Mouse (Mus musculus): ENCODE measurements around the gene Plin1. TPM values are rescaled to one million over a fixed set of nuclear protein-coding genes. Genes with fewer than 3 reads are reported as not detected.
A peak's percentile ranks its signal among the peaks of the same experiment; 100 is the strongest.

Gene Plin1
- total RNA-seq, 2 experiments from 2014 or later = 0.58 to 0.83 TPM

DNA sequence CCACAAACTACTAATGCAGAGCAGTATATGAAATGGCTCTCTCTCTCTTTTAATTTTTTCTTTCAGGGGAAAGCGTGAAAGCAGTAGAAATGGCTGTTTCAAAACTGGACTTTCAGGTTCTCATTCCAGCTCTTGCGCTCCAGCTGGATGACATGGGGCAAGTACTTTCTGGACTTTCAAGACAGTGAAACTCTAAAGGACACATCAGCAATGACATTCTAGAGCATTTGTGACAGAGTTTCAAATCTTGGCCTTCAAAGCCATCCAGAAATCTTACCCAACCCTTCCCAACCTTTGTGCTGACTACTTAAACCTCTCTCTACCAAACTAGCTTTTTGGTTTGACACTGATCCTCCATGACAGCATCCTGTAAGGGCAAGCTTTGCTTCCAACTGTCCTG, 6.2 kb upstream of the Plin1 start:
- DNase-seq (ENCODE audit: low spot score in 2 of 2) = no peak

DNA sequence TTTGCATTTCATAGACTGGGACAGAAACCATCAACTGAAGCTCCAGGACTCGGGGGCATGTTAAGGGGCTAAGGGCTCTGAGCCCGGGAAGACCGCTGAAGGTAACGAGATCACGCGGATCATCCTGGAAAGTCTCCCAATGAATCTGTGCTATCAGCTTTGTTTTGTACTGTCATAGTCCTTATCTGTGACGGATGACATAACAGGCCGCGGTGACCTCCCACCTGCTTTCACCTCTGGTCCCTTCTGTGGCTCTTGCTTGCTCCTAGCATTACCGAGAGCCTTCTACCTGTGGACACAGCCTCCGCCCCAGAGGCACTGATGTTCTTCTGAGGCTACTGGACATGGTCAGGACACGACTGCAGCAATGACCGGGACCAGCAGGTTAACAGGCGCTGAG, 3.8 kb upstream of the Plin1 start:
- DNase-seq (ENCODE audit: low spot score in 2 of 2) = no peak

DNA sequence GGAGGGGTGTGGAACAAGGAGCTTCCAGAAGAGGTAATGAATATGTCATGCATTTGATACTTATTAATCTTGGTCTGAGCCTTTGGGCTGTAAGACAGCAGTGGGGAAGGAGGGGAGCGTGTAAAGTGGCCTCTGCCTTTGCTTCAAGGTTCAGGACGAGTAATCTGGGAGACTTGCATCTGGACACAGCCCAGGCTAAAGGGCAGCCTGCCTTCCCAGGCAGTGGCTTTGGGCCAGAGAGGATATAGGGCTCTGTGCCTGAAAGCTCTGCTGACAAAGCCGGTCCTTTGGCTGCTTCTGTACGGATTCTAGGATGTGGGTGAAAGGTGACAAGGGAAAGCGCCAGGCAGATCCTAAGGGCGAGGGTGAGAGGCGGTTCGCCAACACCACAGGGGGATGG, 1.9 kb upstream of the Plin1 start:
- DNase-seq (ENCODE audit: low spot score in 2 of 2) = no peak

DNA sequence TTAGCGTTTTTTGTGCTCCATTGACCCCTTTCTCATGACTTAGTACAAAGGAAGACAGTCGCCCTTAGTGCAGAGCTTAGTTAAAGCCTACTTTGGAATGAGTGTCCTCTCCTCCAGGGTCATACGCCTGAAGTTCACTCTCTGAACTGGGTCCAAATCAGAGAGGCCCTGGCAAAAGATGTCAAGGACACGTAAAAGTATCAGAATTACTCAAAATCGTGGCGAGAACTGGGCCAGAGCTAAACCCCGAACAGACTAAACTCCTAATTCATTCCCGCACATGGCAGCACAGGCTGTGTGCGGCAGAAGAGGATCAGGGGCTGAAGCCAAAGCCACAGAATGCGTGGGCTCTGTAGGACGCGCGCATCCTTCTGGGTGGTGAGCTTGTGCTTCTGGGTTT, 1.3 kb downstream of the Plin1 start:
- DNase-seq (ENCODE audit: low spot score in 2 of 2) = no peak

DNA sequence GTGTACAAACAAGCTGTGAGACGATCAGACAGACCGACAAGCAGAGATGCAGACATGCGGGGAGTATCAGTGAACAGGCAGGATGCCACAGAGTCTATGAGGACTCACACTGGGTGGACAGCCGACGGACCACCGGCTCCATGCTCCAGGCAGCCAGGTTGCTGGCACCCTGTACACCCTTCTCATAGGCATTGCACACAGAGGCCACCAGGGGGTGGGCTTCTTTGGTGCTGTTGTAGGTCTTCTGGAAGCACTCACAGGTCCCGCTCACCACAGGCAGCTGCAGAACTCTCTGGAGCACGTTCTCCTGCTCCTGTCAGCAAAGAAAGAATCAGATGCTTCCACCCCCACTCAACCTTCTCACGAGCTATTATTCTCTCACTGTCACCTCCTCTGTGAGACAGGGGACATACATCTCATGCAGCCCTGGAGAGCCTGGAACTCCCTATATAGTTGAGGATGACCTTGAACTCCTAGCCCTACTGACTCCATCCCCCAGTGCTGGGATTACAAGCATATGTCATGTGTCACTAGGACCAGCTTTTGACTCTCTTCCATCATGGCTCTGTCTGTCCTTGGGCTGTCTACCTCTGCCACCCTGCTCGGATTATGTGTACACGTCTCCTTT, 2.8 kb downstream of the Plin1 start:
- DNase-seq (ENCODE audit: low spot score in 2 of 2) = no peak

DNA sequence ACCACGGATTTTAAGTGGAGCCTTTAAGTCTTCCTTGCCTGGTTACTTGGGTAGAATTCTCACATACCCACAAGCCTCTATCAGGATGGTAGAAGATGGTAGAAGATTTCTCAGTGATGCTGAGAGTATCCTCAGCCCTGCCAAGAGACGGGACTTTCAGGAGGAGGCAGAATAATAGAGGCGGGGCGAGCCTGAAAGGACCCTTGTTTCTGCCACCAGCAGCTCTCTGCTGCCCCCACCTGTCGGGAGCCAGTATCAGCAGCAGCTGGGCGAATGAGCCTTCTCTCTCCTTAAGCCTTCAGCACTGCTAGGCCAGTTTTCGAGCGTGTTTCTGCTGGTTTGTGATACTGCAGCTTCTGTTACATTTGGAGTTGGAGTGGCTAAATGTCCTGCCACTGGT, 3.5 kb downstream of the Plin1 start:
- peak; percentile 57 to 70 for DNase-seq (ENCODE audit: low spot score in 2 of 2)

DNA sequence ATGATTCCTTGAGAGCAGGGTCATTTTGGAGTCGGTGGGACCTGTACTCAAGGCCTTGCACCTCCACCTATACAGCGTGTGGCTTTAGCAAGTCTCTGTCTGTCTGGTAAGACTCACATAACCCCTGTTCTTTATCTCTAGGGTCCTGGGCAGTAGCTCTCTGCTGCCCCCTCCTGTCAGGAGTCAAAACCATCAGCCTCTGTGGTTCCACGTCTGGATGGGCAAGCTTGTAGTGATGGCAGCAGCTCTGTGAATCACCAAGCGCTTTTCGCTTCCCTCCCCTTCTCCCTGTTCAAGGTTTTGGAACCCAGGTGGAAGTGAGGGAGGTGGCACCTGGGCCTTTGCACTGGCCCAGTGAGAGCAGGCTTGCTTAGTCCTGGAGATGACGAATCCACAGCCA, 4.5 kb downstream of the Plin1 start:
- peak; percentile 43 to 55 for DNase-seq (ENCODE audit: low spot score in 2 of 2)

DNA sequence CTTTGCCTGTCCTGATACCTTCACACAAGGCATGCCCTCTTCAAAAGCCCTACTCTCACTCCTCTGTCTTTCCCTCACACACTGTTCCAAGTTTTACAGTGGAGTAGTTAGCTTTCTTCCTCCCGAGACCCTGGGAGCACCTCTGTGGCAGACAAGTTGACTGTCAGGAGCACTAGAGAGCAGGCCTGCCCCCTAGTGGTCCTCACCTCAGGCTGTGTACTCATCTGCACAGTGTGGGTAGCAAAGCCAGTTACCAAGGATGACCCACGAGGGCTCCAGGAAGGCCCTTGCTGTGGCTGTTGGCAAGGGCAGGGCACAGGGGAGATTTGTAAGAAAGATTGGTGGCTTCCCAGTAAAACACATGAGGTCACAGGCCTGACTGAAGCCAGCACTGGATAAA, 5.6 kb downstream of the Plin1 start:
- peak in 1 of 2 experiments; percentile 45 for DNase-seq (ENCODE audit: low spot score in 2 of 2)

DNA sequence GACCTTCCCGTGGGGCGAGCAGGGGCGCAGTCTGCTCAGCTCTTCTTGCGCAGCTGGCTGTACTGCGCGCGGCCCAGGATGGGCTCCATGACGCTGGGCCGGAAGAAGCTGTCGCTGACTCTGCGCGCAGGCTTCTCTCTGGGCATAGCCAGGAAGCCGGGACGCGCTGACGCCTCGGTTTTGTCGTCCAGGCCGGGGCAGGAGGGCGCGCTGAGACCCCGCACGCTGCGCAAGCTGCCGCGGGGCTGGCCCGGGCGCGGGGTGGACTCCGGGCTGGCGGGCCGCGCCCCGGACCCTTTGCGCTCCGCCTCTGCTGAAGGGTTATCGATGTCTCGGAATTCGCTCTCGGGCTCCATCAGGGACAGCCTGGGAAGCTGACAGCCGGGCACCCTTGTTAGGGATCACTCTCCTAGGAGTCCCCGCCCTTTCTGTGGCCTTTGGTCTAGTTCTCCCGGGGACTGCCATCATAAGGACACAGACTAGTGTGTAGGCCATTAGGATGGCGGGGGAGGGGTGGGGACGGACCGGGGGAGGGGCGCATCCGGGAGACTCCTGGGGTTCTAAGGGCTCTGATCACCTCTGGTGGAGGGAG, 11.2 kb downstream of the Plin1 start:
- peak in 1 of 2 experiments; percentile 46 for DNase-seq (ENCODE audit: low spot score in 2 of 2)

DNA sequence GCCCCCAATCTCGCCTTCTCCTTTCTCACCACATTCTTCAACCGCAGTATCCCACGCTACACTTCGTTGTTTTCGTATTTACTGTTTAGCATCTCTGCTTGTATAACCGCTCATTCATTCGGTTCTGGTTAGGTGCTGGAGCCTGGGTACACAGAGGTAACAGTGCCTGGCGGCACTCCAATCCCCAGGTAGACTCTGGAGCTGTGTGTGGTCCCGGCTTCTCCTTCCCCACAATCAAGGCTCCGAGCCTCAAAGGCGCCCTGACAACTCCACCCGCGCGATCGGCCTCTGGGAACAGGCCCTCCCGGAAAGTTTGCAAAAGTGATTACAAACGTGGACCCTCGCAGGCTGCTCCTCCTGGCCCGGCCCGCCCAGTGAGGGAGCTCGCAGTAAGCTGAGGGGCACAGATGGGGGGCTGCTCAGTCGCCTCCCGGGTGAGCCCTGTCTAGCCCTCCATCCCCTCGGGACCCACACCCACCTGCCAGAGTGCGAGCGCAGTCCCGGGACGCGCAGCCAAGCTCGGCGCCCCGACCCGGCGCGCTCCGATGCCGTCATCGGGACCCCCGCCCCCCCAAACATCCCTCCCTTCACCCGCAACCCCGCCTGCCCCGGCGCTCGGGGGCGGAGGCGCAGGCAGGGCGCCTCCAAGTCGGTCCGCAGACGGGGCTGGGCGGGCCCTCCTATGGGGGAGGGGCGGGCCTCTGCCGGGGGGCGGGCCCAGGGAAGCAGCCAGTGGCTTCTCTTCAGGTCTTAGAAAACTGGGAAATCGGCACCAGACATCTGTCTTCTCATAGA, 17.3 kb downstream of the Plin1 start, which contains the start of gene Kif7:
Kif7 (minus strand) TSS at position 534 of the 795 bp plus-strand sequence.
- DNase-seq (ENCODE audit: low spot score in 2 of 2) = peak; percentile 30 to 56

DNA sequence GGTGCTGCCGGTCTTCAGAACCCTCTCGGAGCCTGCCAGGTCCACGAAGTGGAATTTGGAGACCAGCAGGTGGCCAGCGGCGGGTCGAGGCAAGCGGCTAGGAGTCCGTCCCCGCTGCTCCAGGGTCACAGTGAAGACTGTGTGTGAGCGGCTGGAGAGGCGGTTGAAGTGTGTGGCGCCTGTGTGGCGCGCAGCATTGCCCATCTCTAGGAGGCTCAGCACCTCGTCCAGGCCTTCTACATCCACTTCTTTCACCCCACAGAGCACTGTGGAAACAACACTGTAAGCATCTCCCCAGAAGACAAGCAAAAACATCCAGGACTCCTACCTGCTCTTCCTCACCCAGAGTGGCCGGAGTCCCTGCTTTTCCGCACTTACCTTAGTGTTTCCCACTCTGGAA, 21.9 kb downstream of the Plin1 start:
- DNase-seq (ENCODE audit: low spot score in 2 of 2) = no peak

DNA sequence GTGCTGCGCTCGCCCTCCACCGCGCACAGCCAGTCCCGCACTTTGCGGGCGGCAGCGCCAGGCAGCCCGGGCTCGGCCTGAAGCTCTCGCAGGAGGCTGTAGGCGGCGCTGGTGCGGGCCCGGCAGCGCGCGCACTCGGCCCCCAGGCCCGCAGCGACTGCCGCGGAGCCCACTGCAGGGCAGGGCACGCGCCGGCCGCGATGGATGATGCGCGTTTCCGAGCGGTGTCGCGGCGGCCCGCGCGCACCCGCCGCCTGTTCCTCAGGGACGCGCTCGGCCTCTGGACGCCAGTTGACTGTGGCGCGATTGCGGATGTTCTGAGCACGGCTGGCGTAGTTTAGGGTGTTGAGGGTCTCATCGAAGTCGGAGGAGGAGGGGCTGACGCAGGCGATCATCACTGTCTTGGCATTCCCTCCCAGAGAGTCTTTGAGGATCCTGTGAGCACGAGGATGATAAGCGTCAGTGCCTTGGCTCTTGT, 22.5 kb downstream of the Plin1 start:
- DNase-seq (ENCODE audit: low spot score in 2 of 2) = peak; percentile 61

DNA sequence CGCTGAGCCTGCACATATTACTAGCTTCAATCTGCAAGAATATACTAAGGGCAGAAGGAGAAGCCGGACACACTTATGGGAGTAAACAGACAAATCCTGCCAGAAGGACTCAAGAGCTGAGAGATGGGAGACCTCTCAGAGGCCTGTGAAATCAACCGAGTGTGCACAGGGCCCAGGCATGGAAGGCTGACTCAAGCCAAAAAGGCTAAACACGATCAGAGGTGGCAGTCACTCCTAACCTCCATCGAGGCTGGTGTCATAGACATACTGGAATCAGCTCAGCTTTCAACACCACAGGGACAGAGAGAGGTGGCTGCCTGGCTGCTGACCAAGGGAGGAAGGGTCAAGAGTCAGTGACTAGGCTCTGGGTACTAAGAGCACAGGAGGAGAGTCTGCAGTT, 27.5 kb downstream of the Plin1 start:
- DNase-seq (ENCODE audit: low spot score in 2 of 2) = no peak

DNA sequence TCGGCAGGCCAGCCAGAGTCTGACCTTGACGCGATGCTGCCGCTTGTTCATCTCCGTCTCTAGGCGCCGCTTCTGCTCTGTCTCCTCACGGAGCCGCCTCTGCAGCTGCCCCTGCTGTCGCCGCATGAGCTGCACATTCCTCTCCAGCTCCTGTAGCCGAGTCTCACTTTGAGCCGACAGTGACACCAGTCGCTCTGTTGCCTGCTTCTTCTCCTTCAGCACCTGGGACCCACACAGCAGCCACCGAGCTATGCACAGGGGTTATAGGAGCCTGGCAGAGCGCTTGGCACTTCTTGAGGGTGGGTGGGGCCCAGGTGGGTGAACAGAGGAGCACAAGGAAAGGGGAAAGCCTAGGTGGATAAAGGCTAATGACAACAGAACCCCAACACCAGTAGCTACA, 29.9 kb downstream of the Plin1 start:
- no peak for DNase-seq (ENCODE audit: low spot score in 2 of 2)

DNA sequence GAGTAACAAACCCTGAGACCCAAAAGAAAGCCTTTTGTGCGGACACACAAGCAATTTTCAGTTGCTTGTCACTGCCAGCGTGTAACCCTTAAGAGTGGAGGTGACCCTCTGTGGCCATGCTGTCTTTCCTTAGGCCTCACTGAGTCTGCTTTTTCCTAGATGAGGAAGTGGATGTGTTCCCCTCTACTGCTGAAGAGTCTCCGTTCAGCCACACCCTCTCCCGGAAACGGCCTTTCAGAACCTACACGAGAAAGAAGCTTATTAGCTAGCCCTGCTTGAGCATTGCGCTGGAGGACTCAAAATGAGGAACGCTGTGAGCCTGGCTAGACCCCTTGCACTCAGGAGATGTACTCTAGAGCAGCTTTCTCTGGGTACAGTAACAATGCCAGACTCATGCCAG, 36.2 kb downstream of the Plin1 start:
- DNase-seq (ENCODE audit: low spot score in 2 of 2) = no peak

DNA sequence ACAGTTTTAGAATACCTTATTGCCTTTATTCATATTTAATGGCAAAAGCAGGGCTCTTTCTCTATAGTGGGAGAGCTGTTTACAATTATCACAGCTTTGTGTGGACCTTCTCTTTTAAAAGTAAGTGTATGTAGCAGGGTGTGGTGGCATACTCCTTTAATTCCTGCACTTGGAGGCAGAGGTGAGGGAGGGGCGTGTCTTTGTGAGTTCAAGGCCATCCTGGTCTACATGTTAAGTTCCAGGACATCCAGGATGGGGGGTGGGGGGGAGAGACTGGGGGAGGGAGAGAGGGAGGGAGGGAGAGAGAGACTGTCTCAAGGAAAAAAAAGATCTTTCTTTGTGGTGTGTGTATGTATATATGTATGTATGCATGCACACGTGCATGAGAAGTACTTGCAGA, 52.5 kb downstream of the Plin1 start:
- DNase-seq (ENCODE audit: low spot score in 2 of 2) = no peak

DNA sequence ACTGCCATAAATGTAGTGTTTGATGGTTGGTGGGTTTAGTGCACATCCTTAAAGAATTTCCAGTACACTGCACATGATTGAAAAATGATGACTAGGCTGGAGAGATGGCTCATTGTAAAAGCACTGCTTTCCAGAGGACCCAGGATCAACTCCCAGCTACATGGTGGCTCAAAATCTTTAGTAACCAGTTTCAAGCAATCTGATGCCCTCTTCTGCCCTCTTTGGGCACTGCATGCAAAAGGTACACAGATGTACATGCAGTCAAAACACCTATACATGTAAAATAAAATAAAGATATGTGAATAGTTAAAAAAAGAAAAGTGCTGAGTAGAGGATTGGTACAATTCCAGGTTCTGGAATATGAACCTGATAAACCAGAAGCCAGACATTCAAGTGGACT, 53.5 kb downstream of the Plin1 start:
- DNase-seq (ENCODE audit: low spot score in 2 of 2) = no peak

DNA sequence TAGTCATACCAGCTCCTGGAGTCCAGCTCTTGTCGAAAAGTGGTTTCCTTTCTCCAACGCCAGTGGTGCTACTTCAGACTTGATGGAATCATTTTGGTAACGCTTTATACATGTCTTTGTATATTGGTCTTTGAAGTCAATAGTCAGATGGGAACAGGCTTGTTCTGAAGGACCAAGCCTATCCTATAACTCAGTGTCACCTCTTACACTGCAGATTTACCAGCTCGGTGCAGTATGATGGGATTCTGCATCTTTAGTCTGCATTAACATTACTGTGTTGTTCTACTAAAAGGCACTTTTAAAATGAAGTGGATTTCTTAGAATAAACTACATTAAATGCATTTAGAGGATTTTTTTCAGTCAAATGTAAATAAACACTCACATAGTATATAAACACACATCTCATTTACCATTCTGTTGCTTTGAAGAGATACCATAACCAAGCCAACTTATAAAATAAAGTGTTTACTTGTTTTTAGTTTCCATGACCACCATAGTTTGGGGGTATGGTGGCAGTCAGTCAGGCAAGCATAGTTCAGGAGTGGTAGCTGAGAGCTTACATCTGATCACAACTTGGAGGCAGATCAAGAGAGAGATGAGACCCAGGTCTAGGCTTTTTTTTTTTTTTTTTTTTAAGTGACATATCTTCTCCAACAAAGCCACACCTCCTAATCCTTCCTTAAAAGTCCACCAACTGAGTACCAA, 61.7 kb downstream of the Plin1 start:
- DNase-seq (ENCODE audit: low spot score in 2 of 2) = no peak

All from layer of hippocampus, postnatal 14 days (tissue).